Mouse (Mus musculus) hindbrain, embryonic 14.5 days (tissue): ENCODE measurements around the gene Fam169b. TPM values are rescaled to one million over a fixed set of nuclear protein-coding genes. Genes with fewer than 3 reads are reported as not detected.

Experiments used
- ATAC-seq: fragments of 200-750 bp; cut with Nextera tagmentation; 2 replicates; pipeline ENCODE4 v1.8.0; 2017; ENCODE audit warnings: moderate number of reproducible peaks, mild to moderate bottlenecking, moderate TSS enrichment, moderate library complexity; ENCODE audit not compliant: low FRiP score
- DNase-seq: peaks from one replicate; pipeline ENCODE4 v3.0.0-alpha.2; 2015; ENCODE audit warnings: low spot score
- H3K27ac ChIP-seq: fragments of 300-500 bp; sonication (generic); 2 replicates; pipeline ENCODE4 v1.5.1; 2014; ENCODE audit warnings: mild to moderate bottlenecking, moderate library complexity
- H3K27me3 ChIP-seq: fragments of 300-500 bp; sonication (generic); 2 replicates; pipeline ENCODE4 v1.6.1; 2014; ENCODE audit warnings: mild to moderate bottlenecking, low read length, mixed read lengths; ENCODE audit not compliant: control insufficient read depth, insufficient read depth
- H3K36me3 ChIP-seq: fragments of 300-500 bp; sonication (generic); replicated peaks from 2 replicates; pipeline ENCODE4 v1.6.1; 2014; ENCODE audit not compliant: control insufficient read depth, insufficient read depth
- H3K4me1 ChIP-seq: fragments of 300-500 bp; sonication (generic); replicated peaks from 2 replicates; pipeline ENCODE4 v1.6.1; 2014; ENCODE audit warnings: antibody characterized with exemption, low read length, mixed read lengths; ENCODE audit not compliant: control insufficient read depth, insufficient read depth
- H3K4me2 ChIP-seq: fragments of 300-500 bp; sonication (generic); replicated peaks from 2 replicates; pipeline ENCODE4 v1.6.1; 2014; ENCODE audit warnings: mild to moderate bottlenecking, moderate library complexity
- H3K4me3 ChIP-seq: fragments of 300-500 bp; sonication (generic); replicated peaks from 2 replicates; pipeline ENCODE4 v1.5.1; 2014; ENCODE audit warnings: mild to moderate bottlenecking, low read length
- H3K9ac ChIP-seq: fragments of 300-500 bp; sonication (generic); 2 replicates; pipeline ENCODE4 v1.6.1; 2014
- H3K9me3 ChIP-seq: fragments of 300-500 bp; sonication (generic); 2 replicates; pipeline ENCODE4 v1.6.1; 2016; ENCODE audit warnings: low read length; ENCODE audit not compliant: control insufficient read depth
- WGBS: fragments of 180-500 bp; shearing (Covaris S2); extraction: QIAGEN DNeasy Blood & Tissue Kit; methylation state at CpG from one replicate; pipeline ENCODE4 v1.1.7; 2014; 5-methylcytosine and 5-hydroxymethylcytosine counted together
- polyA plus RNA-seq: library from polyadenylated mRNA; unstranded; fragments of >200 nt; fragmentation: Nextera tagmentation; extraction: Ambion mirVana; gene quantifications from 2 replicates; pipeline ENCODE4 v1.2.1, GENCODE M21; 2014

Fam169b gene
- polyA plus RNA-seq, 1 experiment from 2014 or later = 0.17 TPM

DNA sequence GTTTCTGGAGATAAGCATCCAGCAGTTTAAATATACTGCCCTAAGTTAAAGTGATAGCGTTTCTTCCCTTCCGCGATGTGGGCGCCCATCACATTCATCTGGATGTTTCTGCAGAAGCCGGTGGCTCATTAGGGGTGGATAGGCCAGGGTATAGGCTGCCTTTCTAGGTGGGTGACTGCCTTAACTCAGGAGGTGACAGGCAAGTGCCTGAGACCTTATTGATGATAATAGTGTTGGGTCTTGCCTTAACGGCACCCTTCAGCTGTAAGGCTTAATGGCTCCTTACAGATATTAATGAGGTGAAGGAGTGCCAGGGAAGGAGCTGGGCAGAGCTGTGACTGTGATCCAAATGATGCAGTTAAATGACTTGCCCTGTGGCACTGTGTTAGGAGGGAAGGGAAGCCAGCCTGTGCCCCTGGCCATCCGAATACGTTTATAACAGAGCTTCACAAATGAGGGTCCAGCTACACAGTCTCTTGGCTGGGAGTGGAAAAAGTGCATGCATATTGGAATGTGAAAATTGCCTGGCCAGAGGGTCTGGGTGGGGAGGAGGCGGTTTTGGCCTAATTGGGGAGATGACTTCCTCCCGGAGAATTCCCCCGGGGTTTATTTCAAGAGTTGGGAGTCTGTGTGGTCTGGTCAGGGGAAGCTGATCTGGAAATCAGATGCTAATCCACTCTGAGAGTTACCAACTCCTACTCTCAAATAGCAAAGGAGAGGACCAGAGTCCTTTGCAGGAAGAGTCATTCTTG is 81.9 kb downstream of the Fam169b start:
- H3K27ac ChIP-seq = no peak overlapping the region
- no peak overlapping the region for H3K9ac ChIP-seq
- H3K4me1 ChIP-seq = no peaks in the 10 kb centered on the region
- no peak for ATAC-seq
- H3K36me3 ChIP-seq = no peaks in the 10 kb centered on the region
- H3K9me3 ChIP-seq = no peaks in the 10 kb centered on the region
- no peaks in the 10 kb centered on the region for H3K27me3 ChIP-seq
- no peak for DNase-seq
- 76% methylated on average over 11 of the region's 11 CpGs for WGBS
- no peak overlapping the region for H3K4me2 ChIP-seq
- no peak overlapping the region for H3K4me3 ChIP-seq

GRCm38 (mm10) chr7:68357407-68357806 is 83.8 kb downstream of the Fam169b start:
- Histone ChIP-seq H3K4me1 (no peaks in the 10 kb centered on the region), H3K9ac (no peak overlapping the region), H3K9me3 (no peaks in the 10 kb centered on the region), H3K36me3 (no peaks in the 10 kb centered on the region), H3K27me3 (no peaks in the 10 kb centered on the region), H3K4me3 (no peak overlapping the region), H3K27ac (no peak overlapping the region), H3K4me2 (no peak overlapping the region)
- ATAC-seq (peak; percentile 33; the same call in 1 of the 2 replicates), DNase-seq (peak; percentile 86)
- 26% methylated on average over 7 of the region's 7 CpGs for WGBS

DNA sequence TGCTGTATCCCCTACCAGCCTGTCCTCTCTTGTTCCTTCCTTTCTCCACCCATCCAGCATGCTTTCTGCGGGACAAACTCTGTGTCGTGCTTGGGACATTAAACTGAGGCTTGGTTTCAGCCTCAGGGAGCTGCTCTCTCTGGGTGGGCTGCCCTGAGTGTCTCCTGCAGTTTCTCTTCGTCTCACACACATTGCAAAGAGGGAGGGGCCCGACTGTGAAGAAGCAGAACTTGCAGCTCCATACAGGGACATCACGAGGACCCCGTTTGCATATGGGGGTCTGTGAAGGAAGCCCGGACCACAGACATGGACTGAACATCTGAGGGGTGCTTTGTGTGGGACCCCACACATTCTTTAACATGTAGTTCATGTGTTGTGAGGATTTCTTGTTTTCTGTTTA is 89.0 kb downstream of the Fam169b start:
- H3K27ac ChIP-seq = no peak overlapping the region
- H3K4me3 ChIP-seq = no peak overlapping the region
- no peak overlapping the region for H3K9ac ChIP-seq
- H3K4me1 ChIP-seq = no peaks in the 10 kb centered on the region
- H3K9me3 ChIP-seq = no peaks in the 10 kb centered on the region; the same call in 1 of the 2 replicates
- 75% methylated on average over 7 of the region's 7 CpGs for WGBS
- H3K27me3 ChIP-seq = no peaks in the 10 kb centered on the region
- ATAC-seq (no peak), DNase-seq (no peak)
- H3K4me2 ChIP-seq = no peak overlapping the region
- H3K36me3 ChIP-seq = no peaks in the 10 kb centered on the region

GRCm38 (mm10) chr7:68365711-68366110 is 92.1 kb downstream of the Fam169b start:
- no peaks in the 10 kb centered on the region; the same call in 1 of the 2 replicates for H3K9me3 ChIP-seq
- no peak overlapping the region for H3K4me2 ChIP-seq
- ATAC-seq (no peak), DNase-seq (no peak)
- no peaks in the 10 kb centered on the region for H3K4me1 ChIP-seq
- no peak overlapping the region for H3K27ac ChIP-seq
- H3K27me3 ChIP-seq = peaks cover under 1% of the 10 kb centered on the region; the same call in 1 of the 2 replicates
- H3K36me3 ChIP-seq = no peaks in the 10 kb centered on the region
- no peak overlapping the region for H3K9ac ChIP-seq
- no peak overlapping the region for H3K4me3 ChIP-seq
- 86% methylated on average over 9 of the region's 9 CpGs for WGBS

- Histone ChIP-seq H3K27me3 (peaks cover 21% of the 10 kb centered on the region), H3K27ac (no peak overlapping the region), H3K4me1 (no peaks in the 10 kb centered on the region), H3K9me3 (no peaks in the 10 kb centered on the region; the same call in 1 of the 2 replicates), H3K4me3 (no peak overlapping the region), H3K36me3 (no peaks in the 10 kb centered on the region), H3K4me2 (no peak overlapping the region), H3K9ac (no peak overlapping the region)
- ATAC-seq (no peak), DNase-seq (no peak)
- WGBS = 86% methylated on average over 12 of the region's 12 CpGs
Measured at GRCm38 (mm10) chr7:68368948-68369347, 95.3 kb downstream of the Fam169b start.

GRCm38 (mm10) chr7:68369694-68370093 is 96.1 kb downstream of the Fam169b start:
- no peak overlapping the region; the same call in 1 of the 2 replicates for H3K4me3 ChIP-seq
- DNase-seq (peak; percentile 89), ATAC-seq (peak; percentile 46; the same call in 1 of the 2 replicates)
- H3K9ac ChIP-seq = no peak overlapping the region
- H3K27me3 ChIP-seq = peaks cover 21% of the 10 kb centered on the region
- H3K27ac ChIP-seq = no peak overlapping the region
- no peaks in the 10 kb centered on the region; the same call in 1 of the 2 replicates for H3K9me3 ChIP-seq
- H3K4me1 ChIP-seq = no peaks in the 10 kb centered on the region
- H3K4me2 ChIP-seq = peak overlapping the region; percentile 39
- no peaks in the 10 kb centered on the region for H3K36me3 ChIP-seq
- WGBS = 3% methylated on average over 11 of the region's 13 CpGs

GRCm38 (mm10) chr7:68374109-68374857 is 100.6 kb downstream of the Fam169b start:
- H3K9me3 ChIP-seq = no peaks in the 10 kb centered on the region
- no peak overlapping the region for H3K27ac ChIP-seq
- WGBS = 18% methylated on average over 16 of the region's 16 CpGs

DNA sequence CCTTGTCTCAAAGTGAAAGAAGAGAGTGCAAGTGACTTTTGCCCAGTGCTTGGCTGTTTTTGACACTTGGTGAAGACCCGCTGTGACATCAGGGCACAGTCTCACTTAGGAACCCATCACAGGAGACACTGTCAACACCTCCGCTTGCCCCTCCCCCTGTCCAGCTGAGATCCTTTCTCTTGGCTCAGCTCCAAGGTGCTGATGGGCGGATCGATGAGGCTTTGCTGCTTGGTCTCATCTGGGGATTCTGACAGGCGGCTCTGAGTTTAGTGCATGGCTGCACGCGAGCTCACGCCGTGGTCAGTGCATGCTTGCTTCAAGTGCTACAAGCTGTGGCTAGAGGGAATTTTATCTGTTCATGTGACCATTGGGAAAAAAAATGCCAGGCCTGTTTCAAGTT is 108.5 kb downstream of the Fam169b start:
- no peaks in the 10 kb centered on the region for H3K27me3 ChIP-seq
- DNase-seq (no peak), ATAC-seq (no peak)
- no peak overlapping the region for H3K27ac ChIP-seq
- H3K9ac ChIP-seq = no peak overlapping the region
- 0 out of 2 replicates have a peak, but pooled peaks cover 8% of the 10 kb centered on the region for H3K4me1 ChIP-seq
- H3K36me3 ChIP-seq = no peaks in the 10 kb centered on the region
- WGBS = 24% methylated on average over 9 of the region's 9 CpGs
- no peaks in the 10 kb centered on the region for H3K9me3 ChIP-seq
- H3K4me3 ChIP-seq = no peak overlapping the region
- H3K4me2 ChIP-seq = no peak overlapping the region

More at GRCm38 (mm10) chr7:68374109-68374857, 100.6 kb downstream of the Fam169b start:
- Histone ChIP-seq H3K4me1 (no peaks in the 10 kb centered on the region), H3K27me3 (peaks cover 21% of the 10 kb centered on the region), H3K4me2 (peak overlapping the region; percentile 45), H3K36me3 (no peaks in the 10 kb centered on the region), H3K4me3 (no peak overlapping the region), H3K9ac (no peak overlapping the region)
- ATAC-seq (peak; percentile 67), DNase-seq (peak; percentile 96)

DNA sequence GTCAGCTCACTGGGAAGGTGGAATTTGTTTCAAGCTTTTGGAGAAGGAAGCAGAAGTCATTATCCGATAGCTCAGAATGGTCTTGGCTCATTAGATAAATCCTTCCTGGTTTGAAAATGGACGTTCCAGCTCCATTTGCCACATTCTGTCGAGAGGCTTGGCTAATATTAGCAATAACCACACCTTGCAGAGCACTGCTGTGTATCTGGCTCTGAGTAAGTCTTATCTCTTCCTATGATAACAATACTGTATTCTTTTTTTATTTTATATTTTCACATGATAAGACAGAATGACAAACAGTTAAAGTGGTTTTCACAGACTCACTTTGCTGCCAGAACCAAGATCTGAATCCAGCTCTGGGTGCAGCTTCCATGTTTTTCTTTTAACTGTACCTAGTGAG is 113.1 kb downstream of the Fam169b start:
- H3K4me1 ChIP-seq = 0 out of 2 replicates have a peak, but pooled peaks cover 8% of the 10 kb centered on the region
- DNase-seq (no peak), ATAC-seq (no peak)
- no peak overlapping the region for H3K9ac ChIP-seq
- no peak overlapping the region for H3K4me2 ChIP-seq
- H3K36me3 ChIP-seq = no peaks in the 10 kb centered on the region
- H3K27me3 ChIP-seq = no peaks in the 10 kb centered on the region
- no peak overlapping the region for H3K4me3 ChIP-seq
- no peaks in the 10 kb centered on the region for H3K9me3 ChIP-seq
- H3K27ac ChIP-seq = no peak overlapping the region
- WGBS = 82% methylated on average over 3 of the region's 3 CpGs
